Mouse (Mus musculus): Measurements from ENCODE around the gene Rassf8. TPM values are rescaled to one million over a fixed set of nuclear protein-coding genes. Genes with fewer than 3 reads are reported as not detected.
A peak's percentile ranks its signal among the peaks of the same experiment; 100 is the strongest.

The Rassf8 gene
- polyA plus RNA-seq, 1 experiment, result 13.5 TPM

GRCm38 (mm10) chr6:145759432-145759831, 12.9 kb downstream of the Rassf8 start:
- no peak overlapping the region for H3K4me3 ChIP-seq (ENCODE audit: insufficient read depth, low read depth, low read length)
- H3K27ac ChIP-seq (replicated peaks; ENCODE audit: low read depth, low read length), result no peak overlapping the region
- peaks cover 20% of the 10 kb centered on the region for H3K4me1 ChIP-seq (ENCODE audit: control insufficient read depth, insufficient read depth, insufficient read length, low read length)

DNA sequence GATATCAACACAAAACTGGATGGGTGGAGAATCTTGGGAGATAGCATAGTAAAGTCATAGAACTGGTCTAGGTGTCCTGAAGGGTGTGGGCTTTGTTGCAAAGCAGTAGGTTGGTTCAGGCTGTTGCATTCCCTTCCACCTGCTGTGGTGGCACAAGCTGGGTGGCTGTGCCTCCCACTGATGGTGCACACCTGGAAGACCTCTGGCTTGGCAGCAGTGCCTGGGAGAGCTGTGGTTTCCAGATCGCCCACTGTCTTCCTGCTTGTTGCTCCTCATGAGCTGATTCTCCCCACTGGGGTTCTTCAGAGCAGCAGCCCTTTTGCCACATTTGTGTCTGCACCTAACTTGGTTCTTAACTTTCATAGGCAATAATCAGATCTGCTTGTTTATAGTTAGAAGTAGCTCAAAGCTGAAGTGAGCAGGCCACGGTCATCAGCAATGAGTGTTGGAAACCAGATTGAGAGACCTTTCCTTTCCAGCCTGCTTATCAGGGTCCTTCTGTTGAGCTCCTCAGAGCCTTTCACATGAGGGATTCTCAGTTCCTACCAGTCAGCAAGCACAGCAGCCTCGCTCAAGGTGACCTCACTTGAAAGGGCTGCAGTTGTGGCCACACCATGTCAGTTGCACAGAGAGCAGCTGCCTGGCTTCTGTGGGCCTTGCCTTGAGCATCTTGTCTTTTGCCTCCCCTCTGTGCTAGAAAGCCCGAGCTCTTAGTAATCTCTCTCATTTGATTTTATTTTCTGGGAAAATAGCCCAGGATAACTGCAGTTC, 13.9 kb downstream of the Rassf8 start:
- Histone ChIP-seq H3K4me3 (ENCODE audit: insufficient read depth, low read depth, low read length) (no peak overlapping the region), H3K4me1 (ENCODE audit: control insufficient read depth, insufficient read depth, insufficient read length, low read length) (peaks cover 24% of the 10 kb centered on the region), H3K27ac (replicated peaks; ENCODE audit: low read depth, low read length) (no peak overlapping the region)

DNA sequence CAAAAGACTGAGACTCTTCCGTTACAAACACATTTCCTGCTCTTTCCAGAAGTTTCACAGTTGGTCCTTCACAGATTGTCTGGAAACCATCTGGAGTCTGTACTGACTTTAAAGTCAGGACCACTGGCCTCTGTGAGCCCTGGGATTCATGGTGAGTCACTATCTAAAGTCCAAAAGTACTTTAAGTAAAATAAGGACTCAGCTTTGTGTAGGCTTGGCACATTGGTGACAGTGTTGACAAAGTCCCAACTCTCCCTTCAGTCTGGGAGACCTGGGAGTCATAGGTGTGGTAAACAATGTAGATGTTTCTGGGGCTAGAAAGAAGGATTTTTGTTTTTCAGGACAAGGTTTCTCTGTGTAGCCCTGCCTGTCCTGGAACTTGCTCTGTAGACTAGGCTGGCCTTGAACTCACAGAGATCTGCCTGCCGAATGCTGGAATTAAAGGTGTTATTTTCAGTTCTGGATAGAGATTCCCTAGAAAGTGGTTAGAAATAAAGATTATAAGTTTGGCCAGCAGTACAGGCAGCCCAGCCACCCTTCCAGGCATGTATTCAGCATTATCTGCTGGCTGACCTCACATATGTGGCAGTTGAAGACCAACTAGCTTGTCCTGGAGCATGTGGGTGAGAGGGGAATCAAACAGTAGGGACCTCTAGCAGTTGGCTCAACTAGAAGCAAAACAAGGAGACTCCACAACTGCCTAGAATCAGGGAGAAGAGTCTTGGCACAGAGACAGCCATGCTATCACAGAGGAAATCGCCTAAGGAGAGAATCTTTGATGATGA, 14.8 kb downstream of the Rassf8 start:
- Histone ChIP-seq H3K4me3 (ENCODE audit: insufficient read depth, low read depth, low read length) (no peak overlapping the region), H3K27ac (replicated peaks; ENCODE audit: low read depth, low read length) (no peak overlapping the region), H3K4me1 (ENCODE audit: control insufficient read depth, insufficient read depth, insufficient read length, low read length) (peaks cover 24% of the 10 kb centered on the region)

DNA sequence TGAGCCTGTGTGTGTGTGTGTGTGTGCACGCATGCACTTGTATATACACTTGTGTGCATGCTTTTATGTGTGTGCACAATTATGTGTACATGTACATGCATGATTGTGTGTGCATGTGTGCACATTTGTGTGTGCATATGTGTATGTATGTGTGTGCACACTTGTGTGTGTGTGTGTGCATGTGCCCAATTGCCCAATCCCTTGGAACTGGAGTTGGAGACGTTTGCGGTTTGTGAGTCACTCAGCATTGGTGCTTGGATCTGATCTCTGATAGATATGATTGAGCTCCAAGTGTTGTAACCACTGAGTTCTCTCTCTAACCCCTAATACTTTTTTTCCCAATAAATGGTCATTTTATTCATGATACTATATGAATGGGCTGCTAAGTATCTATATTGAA, 15.5 kb downstream of the Rassf8 start:
- no peak overlapping the region for H3K27ac ChIP-seq (replicated peaks; ENCODE audit: low read depth, low read length)
- H3K4me1 ChIP-seq (ENCODE audit: control insufficient read depth, insufficient read depth, insufficient read length, low read length), result peaks cover 26% of the 10 kb centered on the region
- no peak overlapping the region for H3K4me3 ChIP-seq (ENCODE audit: insufficient read depth, low read depth, low read length)

DNA sequence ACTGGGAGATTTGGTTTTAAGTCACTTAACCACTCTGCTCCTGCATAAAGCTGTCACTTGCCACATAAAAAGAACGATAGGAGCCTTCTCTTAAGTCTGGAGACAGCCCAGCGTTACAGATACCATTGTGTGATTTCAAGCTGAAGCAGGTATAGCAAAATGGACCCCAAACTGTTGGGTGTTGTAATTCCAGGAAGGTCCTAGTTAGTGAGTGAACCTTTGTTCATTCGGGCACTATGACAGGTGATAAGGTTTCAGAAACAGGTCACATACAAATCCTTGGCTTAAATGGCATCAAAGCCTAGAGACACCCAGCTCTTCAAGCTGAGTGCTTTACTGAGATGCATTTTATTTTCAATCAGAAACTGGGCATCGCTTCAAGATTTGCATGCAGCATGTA, 16.5 kb downstream of the Rassf8 start:
- Histone ChIP-seq H3K27ac (replicated peaks; ENCODE audit: low read depth, low read length) (no peak overlapping the region), H3K4me3 (ENCODE audit: insufficient read depth, low read depth, low read length) (no peak overlapping the region), H3K4me1 (ENCODE audit: control insufficient read depth, insufficient read depth, insufficient read length, low read length) (peaks cover 31% of the 10 kb centered on the region)

- H3K4me1 ChIP-seq (ENCODE audit: control insufficient read depth, insufficient read depth, insufficient read length, low read length), result peaks cover 33% of the 10 kb centered on the region
- no peak overlapping the region for H3K4me3 ChIP-seq (ENCODE audit: insufficient read depth, low read depth, low read length)
- H3K27ac ChIP-seq (replicated peaks; ENCODE audit: low read depth, low read length), result no peak overlapping the region
Observed at GRCm38 (mm10) chr6:145765011-145765410, 18.5 kb downstream of the Rassf8 start.

DNA sequence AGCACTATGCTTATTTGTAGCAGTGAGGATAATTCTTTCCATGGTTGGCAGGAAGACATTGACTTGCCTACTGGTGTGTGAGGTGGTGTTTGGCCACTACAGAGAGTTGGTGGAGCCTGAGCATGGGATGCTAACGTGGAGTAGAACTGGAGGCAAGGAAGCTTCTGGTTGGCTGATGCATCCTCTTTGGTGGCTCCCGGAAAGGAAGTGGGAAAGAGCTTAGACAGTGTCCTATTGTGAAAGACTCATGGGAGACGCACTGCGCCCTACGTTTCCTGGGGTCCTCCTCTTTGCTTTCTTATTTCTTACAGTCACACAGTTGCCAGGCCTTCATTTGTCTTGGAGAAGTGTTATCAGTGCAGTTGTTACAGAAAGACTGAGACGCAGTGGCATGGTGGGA, 20.4 kb downstream of the Rassf8 start:
- Histone ChIP-seq H3K27ac (replicated peaks; ENCODE audit: low read depth, low read length) (no peak overlapping the region), H3K4me1 (ENCODE audit: control insufficient read depth, insufficient read depth, insufficient read length, low read length) (peaks cover 28% of the 10 kb centered on the region), H3K4me3 (ENCODE audit: insufficient read depth, low read depth, low read length) (no peak overlapping the region)

DNA sequence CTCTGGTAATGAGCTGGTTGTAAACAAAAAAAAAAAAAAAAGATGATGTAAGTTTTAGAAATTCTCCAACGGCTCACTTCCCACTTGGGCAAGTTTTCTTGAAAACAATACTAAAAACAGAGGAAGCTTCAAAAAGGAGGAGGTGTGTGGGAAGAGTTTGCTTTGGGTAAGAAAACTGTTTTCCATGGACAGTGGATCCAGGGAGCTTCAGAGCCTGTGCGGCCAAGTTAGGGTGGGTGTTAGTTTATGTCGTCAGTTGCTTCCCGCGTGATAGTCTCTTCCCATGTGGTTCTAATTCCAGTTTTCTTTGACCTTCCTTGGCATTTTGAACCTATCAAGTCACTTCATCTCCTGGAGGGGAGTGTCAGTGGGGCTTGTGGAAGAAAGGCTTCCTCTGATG, 21.1 kb downstream of the Rassf8 start:
- Histone ChIP-seq H3K27ac (replicated peaks; ENCODE audit: low read depth, low read length) (peak overlapping the region; percentile 66; the same call in 1 of the 2 replicates), H3K4me3 (ENCODE audit: insufficient read depth, low read depth, low read length) (no peak overlapping the region), H3K4me1 (ENCODE audit: control insufficient read depth, insufficient read depth, insufficient read length, low read length) (peaks cover 25% of the 10 kb centered on the region)

DNA sequence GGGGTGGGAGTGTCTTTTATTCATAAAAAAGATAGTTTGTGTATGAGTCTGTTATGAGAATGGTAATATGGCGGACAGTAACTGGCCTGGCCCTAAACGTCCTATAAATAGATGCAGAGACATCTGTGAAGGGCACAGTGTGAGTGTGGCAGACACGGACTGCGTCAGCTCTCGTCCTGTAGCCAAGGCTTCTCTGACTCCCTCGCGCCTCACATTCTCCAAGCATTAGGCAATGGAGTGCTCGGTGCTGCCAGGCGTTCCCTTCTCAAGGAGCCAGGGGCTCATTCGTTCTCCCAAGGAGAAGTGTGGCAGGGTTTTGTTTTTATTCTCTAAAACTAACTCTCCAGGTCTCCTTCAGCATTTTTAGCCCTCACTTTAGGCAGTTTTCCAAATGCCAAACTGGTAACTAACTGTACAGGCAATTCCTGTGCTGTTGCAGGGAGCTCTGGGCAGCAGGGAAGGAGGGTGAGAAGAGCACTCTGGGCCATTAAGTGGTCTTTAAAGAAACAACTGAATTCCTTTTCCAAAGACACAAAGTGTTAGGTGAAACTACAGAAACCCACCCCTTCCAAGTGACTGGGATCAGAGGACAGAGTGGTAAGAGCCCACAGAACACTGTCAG, 22.2 kb downstream of the Rassf8 start:
- H3K4me1 ChIP-seq (ENCODE audit: control insufficient read depth, insufficient read depth, insufficient read length, low read length), result peaks cover 25% of the 10 kb centered on the region

GRCm38 (mm10) chr6:145769855-145770254, 23.3 kb downstream of the Rassf8 start:
- Histone ChIP-seq H3K4me1 (ENCODE audit: control insufficient read depth, insufficient read depth, insufficient read length, low read length) (peaks cover 21% of the 10 kb centered on the region), H3K4me3 (ENCODE audit: insufficient read depth, low read depth, low read length) (no peak overlapping the region)

More for the DNA sequence above, 22.2 kb downstream of the Rassf8 start:
- no peak overlapping the region for H3K4me3 ChIP-seq (ENCODE audit: insufficient read depth, low read depth, low read length)
- H3K27ac ChIP-seq (replicated peaks; ENCODE audit: low read depth, low read length), result peak overlapping the region; percentile 59

GRCm38 (mm10) chr6:145770272-145771000, 23.9 kb downstream of the Rassf8 start:
- H3K27ac ChIP-seq (replicated peaks; ENCODE audit: low read depth, low read length), result no peak overlapping the region
- H3K4me1 ChIP-seq (ENCODE audit: control insufficient read depth, insufficient read depth, insufficient read length, low read length), result peaks cover 17% of the 10 kb centered on the region
- H3K4me3 ChIP-seq (ENCODE audit: insufficient read depth, low read depth, low read length), result no peak overlapping the region

More at GRCm38 (mm10) chr6:145769855-145770254, 23.3 kb downstream of the Rassf8 start:
- 0 out of 2 replicates have a peak overlapping the region, but pooled peaks have one; percentile 7 for H3K27ac ChIP-seq (replicated peaks; ENCODE audit: low read depth, low read length)

DNA sequence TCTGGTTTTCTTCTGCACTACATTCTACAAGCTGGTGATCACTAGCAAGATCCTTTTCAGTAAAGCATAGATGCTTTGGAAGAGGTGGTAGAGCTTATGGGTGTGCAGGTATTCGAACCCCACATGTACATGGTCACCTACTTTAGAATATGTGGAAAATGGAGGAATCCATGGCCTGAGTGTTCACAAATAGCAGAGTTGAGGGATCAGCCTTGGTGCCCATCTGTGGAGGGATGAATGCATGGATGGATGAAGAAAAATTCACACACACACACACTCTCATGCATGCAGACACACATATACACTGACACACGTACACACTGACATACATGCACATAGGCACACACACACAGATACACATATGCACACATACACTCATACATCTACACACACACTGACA, 27.9 kb downstream of the Rassf8 start:
- H3K4me1 ChIP-seq (ENCODE audit: control insufficient read depth, insufficient read depth, insufficient read length, low read length), result peaks cover 10% of the 10 kb centered on the region
- no peak overlapping the region for H3K27ac ChIP-seq (replicated peaks; ENCODE audit: low read depth, low read length)
- H3K4me3 ChIP-seq (ENCODE audit: insufficient read depth, low read depth, low read length), result no peak overlapping the region

- Histone ChIP-seq H3K27ac (replicated peaks; ENCODE audit: low read depth, low read length) (no peak overlapping the region), H3K4me1 (ENCODE audit: control insufficient read depth, insufficient read depth, insufficient read length, low read length) (peaks cover 12% of the 10 kb centered on the region), H3K4me3 (ENCODE audit: insufficient read depth, low read depth, low read length) (no peak overlapping the region)
Observed at GRCm38 (mm10) chr6:145776241-145776640, 29.7 kb downstream of the Rassf8 start.

DNA sequence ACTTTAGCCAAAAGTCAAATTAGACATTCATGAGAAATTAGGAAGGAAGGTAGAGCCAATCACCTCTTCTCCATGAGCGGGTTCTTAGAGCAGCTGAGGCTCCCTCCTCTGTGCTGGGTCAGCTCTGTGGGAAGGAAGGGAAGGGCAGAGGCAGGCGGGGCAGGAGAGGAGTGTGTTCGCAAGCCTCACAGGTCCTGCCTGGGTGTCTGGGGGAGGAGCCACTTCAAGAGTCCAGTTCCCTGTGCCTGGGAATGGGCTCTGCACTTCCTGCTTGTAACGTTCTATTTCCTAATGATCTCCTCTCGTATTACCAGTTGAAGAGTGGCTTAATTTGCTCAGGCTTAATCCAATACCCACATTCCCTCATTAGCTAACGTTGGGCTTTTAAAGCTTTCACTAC, 32.8 kb downstream of the Rassf8 start:
- H3K27ac ChIP-seq (replicated peaks; ENCODE audit: low read depth, low read length), result no peak overlapping the region
- H3K4me3 ChIP-seq (ENCODE audit: insufficient read depth, low read depth, low read length), result no peak overlapping the region
- peaks cover 14% of the 10 kb centered on the region for H3K4me1 ChIP-seq (ENCODE audit: control insufficient read depth, insufficient read depth, insufficient read length, low read length)

Data from brown adipose tissue, adult 24 weeks (tissue).